Mouse (Mus musculus): ENCODE measurements around the gene Six1.

- TF ChIP-seq GATA1 (IDR thresholded peaks at IDR 0.05; ENCODE audit: low read length), result no peak
- TF ChIP-seq TAL1 (IDR thresholded peaks at IDR 0.05; ENCODE audit: low read length), result no peak
Observed at GRCm38 (mm10) chr12:73038441-73038991, 15.2 kb downstream of the Six1 start.

Data from erythroblast, embryonic 14.5 days (primary cell).